Mouse (Mus musculus) c-Kit-negative CD71-positive TER-119-positive erythroid progenitor cells, embryonic 14.5 days (primary cell): ENCODE data around the gene Slit3.

Experiments
- DNase-seq: peaks from one replicate; pipeline ENCODE4 v3.0.0-alpha.2; 2013; ENCODE audit warnings: low read depth, low spot score

Gene Slit3

GRCm38 (mm10) chr11:35395376-35395775, 274.4 kb downstream of the Slit3 start:
- DNase-seq: no peak

- DNase-seq: no peak
Observed at GRCm38 (mm10) chr11:35398353-35398752, 277.3 kb downstream of the Slit3 start.

- DNase-seq: no peak
Observed at GRCm38 (mm10) chr11:35403516-35403915, 282.5 kb downstream of the Slit3 start.

- no peak for DNase-seq
Observed at GRCm38 (mm10) chr11:35406045-35406444, 285.0 kb downstream of the Slit3 start.

GRCm38 (mm10) chr11:35406522-35406921, 285.5 kb downstream of the Slit3 start:
- no peak for DNase-seq

GRCm38 (mm10) chr11:35407341-35408154, 286.5 kb downstream of the Slit3 start:
- no peak for DNase-seq

- no peak for DNase-seq
Observed at GRCm38 (mm10) chr11:35410431-35410830, 289.4 kb downstream of the Slit3 start.

- no peak for DNase-seq
Observed at GRCm38 (mm10) chr11:35415768-35416401, 294.9 kb downstream of the Slit3 start.

GRCm38 (mm10) chr11:35416402-35417093, 295.5 kb downstream of the Slit3 start:
- no peak for DNase-seq

GRCm38 (mm10) chr11:35417911-35418552, 297.0 kb downstream of the Slit3 start:
- no peak for DNase-seq

- no peak for DNase-seq
Observed at GRCm38 (mm10) chr11:35419013-35419412, 298.0 kb downstream of the Slit3 start.

- no peak for DNase-seq
Observed at GRCm38 (mm10) chr11:35421728-35422127, 300.7 kb downstream of the Slit3 start.

GRCm38 (mm10) chr11:35428036-35428435, 307.0 kb downstream of the Slit3 start:
- no peak for DNase-seq

GRCm38 (mm10) chr11:35431130-35431529, 310.1 kb downstream of the Slit3 start:
- no peak for DNase-seq

- DNase-seq: no peak
Observed at GRCm38 (mm10) chr11:35437510-35437909, 316.5 kb downstream of the Slit3 start.

GRCm38 (mm10) chr11:35440186-35440585, 319.2 kb downstream of the Slit3 start:
- no peak for DNase-seq

GRCm38 (mm10) chr11:35444489-35445100, 323.6 kb downstream of the Slit3 start:
- DNase-seq: no peak

- no peak for DNase-seq
Observed at GRCm38 (mm10) chr11:35447951-35448350, 326.9 kb downstream of the Slit3 start.

- no peak for DNase-seq
Observed at GRCm38 (mm10) chr11:35449199-35449598, 328.2 kb downstream of the Slit3 start.

- DNase-seq: no peak
Observed at GRCm38 (mm10) chr11:35451636-35452035, 330.6 kb downstream of the Slit3 start.

GRCm38 (mm10) chr11:35452413-35452812, 331.4 kb downstream of the Slit3 start:
- no peak for DNase-seq
